Comparison of ENCODE assay signal across 10 mouse cellular contexts in the genomic region with DNA sequence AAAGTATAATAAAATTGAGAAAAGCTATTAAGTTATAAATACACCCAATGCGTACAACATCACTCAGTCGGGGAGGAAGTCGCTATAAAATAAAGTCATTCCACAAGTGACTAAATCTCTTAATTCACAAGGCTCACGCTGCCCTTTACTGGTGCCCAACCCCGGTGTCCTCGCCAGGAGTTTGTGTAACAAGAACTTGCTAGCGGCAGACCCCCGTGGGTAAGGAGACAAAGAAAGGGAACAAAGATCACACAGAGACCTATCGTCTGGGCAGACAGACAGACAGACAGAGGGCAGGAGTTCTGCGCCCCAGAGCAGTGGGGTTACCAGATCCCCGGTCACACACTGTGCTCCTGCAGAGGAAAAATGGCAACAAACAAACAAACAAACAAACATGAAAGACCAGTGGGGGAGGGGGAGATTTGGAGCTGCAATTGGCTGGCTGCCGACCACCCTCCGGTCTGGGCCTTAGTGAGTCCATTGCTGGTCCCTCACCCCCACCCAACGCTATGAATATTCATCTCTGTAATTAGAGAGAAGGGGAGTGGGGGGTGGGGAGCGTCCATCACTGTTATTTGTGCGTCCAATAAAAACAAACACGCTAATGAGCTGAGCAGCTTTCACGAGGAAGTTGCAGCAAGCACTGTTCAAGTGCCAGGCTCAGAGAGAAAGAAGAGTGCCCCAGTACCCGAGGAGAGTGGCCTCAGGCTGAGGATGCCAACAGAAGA. TPM values are rescaled to one million over a fixed set of nuclear protein-coding genes. Genes with fewer than 3 reads are reported as not detected.
DNase-seq lines count a peak whose midpoint lies in the region; ATAC-seq and TF ChIP-seq lines count a peak whose summit lies in the region.
"Had no signal": no experiment of that assay in that cellular context is flagged by ENCODE, and none has a peak within 500 bp of the region (broad histone marks: within the 10 kb centered on the region; RNA-seq: fewer than 3 reads in every experiment).

No protein-coding gene starts in this region.

- H3K9me3 ChIP-seq in limb, embryonic 11.5 days (ENCODE audit: control insufficient read depth, low read length) = no peaks in the 10 kb centered on the region

- H3K4me1 ChIP-seq in testis, adult 2 months (ENCODE audit: control insufficient read depth, insufficient read depth, low read length) = peaks cover 9% of the 10 kb centered on the region
- H3K4me1 ChIP-seq in limb, embryonic 11.5 days (ENCODE audit: control insufficient read depth, insufficient read depth, low read length) = peaks cover 19% of the 10 kb centered on the region

- no peak overlapping the region for H3K9ac ChIP-seq in limb, embryonic 11.5 days (ENCODE audit: low read length)

- H3K4me3 ChIP-seq in testis, adult 2 months (ENCODE audit: control insufficient read depth, low read depth, low read length) = 0 out of 2 replicates have a peak overlapping the region, but pooled peaks have one; percentile 4
- H3K4me3 ChIP-seq in limb, embryonic 11.5 days (ENCODE audit: low read depth, low read length) = no peak overlapping the region

- no peaks in the 10 kb centered on the region for H3K27me3 ChIP-seq in testis, adult 2 months (ENCODE audit: control insufficient read depth, insufficient read depth, low read length)
- H3K27me3 ChIP-seq in limb, embryonic 11.5 days (ENCODE audit: control insufficient read depth, insufficient read depth, low read length) = no peaks in the 10 kb centered on the region; the same call in 1 of the 2 replicates

- no peaks in the 10 kb centered on the region for H3K36me3 ChIP-seq in testis, adult 2 months (ENCODE audit: control insufficient read depth, insufficient read depth, low read length)
- no peaks in the 10 kb centered on the region for H3K36me3 ChIP-seq in limb, embryonic 11.5 days (ENCODE audit: control insufficient read depth, insufficient read depth, low read length)

- H3K27ac ChIP-seq in testis, adult 2 months (ENCODE audit: control insufficient read depth, insufficient read depth, low read depth, low read length) = no peak overlapping the region
- H3K27ac ChIP-seq in limb, embryonic 11.5 days (replicated peaks; ENCODE audit: low read depth, low read length) = no peak overlapping the region

- WGBS in limb, embryonic 11.5 days = 3% methylated on average over 19 of the region's 19 CpGs

- peak; percentile 31; the same call in 1 of the 2 replicates for ATAC-seq in frontal cortex, adult (ENCODE audit: low TSS enrichment)
- 0 out of 2 replicates have a peak, but pooled peaks have one; percentile 21 for ATAC-seq in limb, embryonic 11.5 days (ENCODE audit: insufficient number of reproducible peaks, low FRiP score, low TSS enrichment, low read depth)
- ATAC-seq in megakaryocyte, adult 5-6 weeks (ENCODE audit: poor library complexity, severe bottlenecking) = no peak

- TF ChIP-seq CTCF in testis, adult 2 months (IDR thresholded peaks at IDR 0.05; ENCODE audit: control insufficient read depth, insufficient read depth, insufficient replicate concordance, low read depth, low read length) = no peak

- no peak for TF ChIP-seq POLR2A in testis, adult 2 months (IDR thresholded peaks at IDR 0.05; ENCODE audit: control insufficient read depth, low read depth, low read length)

- DNase-seq in frontal cortex, postnatal 14 days (ENCODE audit: low spot score in 2 of 2) = no peak
- no peak for DNase-seq in testis, postnatal 14 days (ENCODE audit: low spot score)
- peak; percentile 52 for DNase-seq in limb, embryonic 11.5 days (ENCODE audit: low spot score)
- DNase-seq in thymus, postnatal 36 days = no peak
- DNase-seq in adrenal gland, adult (ENCODE audit: inconsistent age in 2 of 2, low spot score in 1 of 2) = no peak
- DNase-seq: gastrocnemius, postnatal 36 days; lung, postnatal 36 days had no signal

- H3K4me2 ChIP-seq in limb, embryonic 11.5 days (ENCODE audit: low read depth, severe bottlenecking) = peak overlapping the region; percentile 24; the same call in 1 of the 2 replicates

RNA-seq across cellular contexts. Expression of a gene that starts 39.0 kb away (rescaled TPM):
- 3.6 and 4.2 TPM in 2 replicates for polyA plus RNA-seq in testis, adult 2 months (2012; rRNA removed)
- polyA plus RNA-seq in limb, embryonic 11.5 days (2014; fragmentation: Nextera tagmentation; extraction: Ambion mirVana) = 5.9 and 8.1 TPM in 2 replicates
- 2.5 and 6.6 TPM in 2 replicates for total RNA-seq in megakaryocyte, adult 5-6 weeks (2015)
- total RNA-seq in megakaryocyte, adult 5-6 weeks (2017) = 4.2 and 5.8 TPM in 2 replicates

RNA-seq across cellular contexts. Expression of a gene that starts 48.5 kb away (rescaled TPM):
- polyA plus RNA-seq in testis, adult 2 months (2012; rRNA removed) = 34.0 and 35.2 TPM in 2 replicates
- polyA plus RNA-seq in limb, embryonic 11.5 days (2014; fragmentation: Nextera tagmentation; extraction: Ambion mirVana) = 11.2 and 13.9 TPM in 2 replicates
- total RNA-seq in megakaryocyte, adult 5-6 weeks (2015) = 24.0 and 26.1 TPM in 2 replicates
- 10.2 and 15.0 TPM in 2 replicates for total RNA-seq in megakaryocyte, adult 5-6 weeks (2017)
